Mouse (Mus musculus): Measurements from ENCODE around the gene Tmem192. TPM values are rescaled to one million over a fixed set of nuclear protein-coding genes. Genes with fewer than 3 reads are reported as not detected.

Tmem192 gene
- polyA plus RNA-seq, 1 experiment from 2014 or later = 19.3 TPM

GRCm38 (mm10) chr8:64923329-64923728 lies 23.7 kb upstream of the Tmem192 start:
- no peak overlapping the region for H3K9ac ChIP-seq (ENCODE audit: low read depth, low read length)
- H3K4me1 ChIP-seq (replicated peaks; ENCODE audit: control insufficient read depth, insufficient read depth, low read length) = no peaks in the 10 kb centered on the region; the same call in 1 of the 2 replicates
- no peaks in the 10 kb centered on the region for H3K9me3 ChIP-seq (ENCODE audit: control insufficient read depth, low read length)
- ATAC-seq (ENCODE audit: low FRiP score) (no peak), DNase-seq (ENCODE audit: low spot score) (no peak)
- H3K4me2 ChIP-seq (replicated peaks; ENCODE audit: low read depth, low read length) = no peak overlapping the region
- WGBS = 78% methylated on average over 3 of the region's 3 CpGs
- no peak overlapping the region for H3K4me3 ChIP-seq (ENCODE audit: low read depth, low read length)
- no peaks in the 10 kb centered on the region for H3K27me3 ChIP-seq (ENCODE audit: control insufficient read depth, insufficient read depth, low read length)
- H3K36me3 ChIP-seq (ENCODE audit: control insufficient read depth, insufficient read depth, low read length) = no peaks in the 10 kb centered on the region
- no peak overlapping the region for H3K27ac ChIP-seq (ENCODE audit: low read depth, low read length)

- ATAC-seq (ENCODE audit: low FRiP score) (no peak), DNase-seq (ENCODE audit: low spot score) (no peak)
- H3K9ac ChIP-seq (ENCODE audit: low read depth, low read length) = no peak overlapping the region
- no peak overlapping the region for H3K27ac ChIP-seq (ENCODE audit: low read depth, low read length)
- no peaks in the 10 kb centered on the region for H3K9me3 ChIP-seq (ENCODE audit: control insufficient read depth, low read length)
- WGBS = 85% methylated on average over 4 of the region's 4 CpGs
- no peaks in the 10 kb centered on the region; the same call in 1 of the 2 replicates for H3K4me1 ChIP-seq (replicated peaks; ENCODE audit: control insufficient read depth, insufficient read depth, low read length)
- H3K4me2 ChIP-seq (replicated peaks; ENCODE audit: low read depth, low read length) = no peak overlapping the region
- H3K36me3 ChIP-seq (ENCODE audit: control insufficient read depth, insufficient read depth, low read length) = no peaks in the 10 kb centered on the region
- H3K4me3 ChIP-seq (ENCODE audit: low read depth, low read length) = no peak overlapping the region
- H3K27me3 ChIP-seq (ENCODE audit: control insufficient read depth, insufficient read depth, low read length) = no peaks in the 10 kb centered on the region
Observed at GRCm38 (mm10) chr8:64925762-64926161, 21.2 kb upstream of the Tmem192 start.

- no peak overlapping the region for H3K9ac ChIP-seq (ENCODE audit: low read depth, low read length)
- H3K4me3 ChIP-seq (ENCODE audit: low read depth, low read length) = no peak overlapping the region
- no peak overlapping the region for H3K4me2 ChIP-seq (replicated peaks; ENCODE audit: low read depth, low read length)
- WGBS = 76% methylated on average over 3 of the region's 3 CpGs
- H3K36me3 ChIP-seq (ENCODE audit: control insufficient read depth, insufficient read depth, low read length) = no peaks in the 10 kb centered on the region
- no peaks in the 10 kb centered on the region for H3K27me3 ChIP-seq (ENCODE audit: control insufficient read depth, insufficient read depth, low read length)
- no peak overlapping the region for H3K27ac ChIP-seq (ENCODE audit: low read depth, low read length)
- no peak for DNase-seq (ENCODE audit: low spot score)
- H3K4me1 ChIP-seq (replicated peaks; ENCODE audit: control insufficient read depth, insufficient read depth, low read length) = no peaks in the 10 kb centered on the region; the same call in 1 of the 2 replicates
- no peaks in the 10 kb centered on the region for H3K9me3 ChIP-seq (ENCODE audit: control insufficient read depth, low read length)
- ATAC-seq (ENCODE audit: low FRiP score) = no peak
Observed at GRCm38 (mm10) chr8:64926355-64926754, 20.6 kb upstream of the Tmem192 start.

GRCm38 (mm10) chr8:64928938-64929337 lies 18.0 kb upstream of the Tmem192 start:
- Histone ChIP-seq H3K4me1 (replicated peaks; ENCODE audit: control insufficient read depth, insufficient read depth, low read length) (no peaks in the 10 kb centered on the region; the same call in 1 of the 2 replicates), H3K4me3 (ENCODE audit: low read depth, low read length) (no peak overlapping the region), H3K9me3 (ENCODE audit: control insufficient read depth, low read length) (no peaks in the 10 kb centered on the region), H3K27me3 (ENCODE audit: control insufficient read depth, insufficient read depth, low read length) (no peaks in the 10 kb centered on the region), H3K27ac (ENCODE audit: low read depth, low read length) (no peak overlapping the region), H3K4me2 (replicated peaks; ENCODE audit: low read depth, low read length) (no peak overlapping the region), H3K9ac (ENCODE audit: low read depth, low read length) (no peak overlapping the region), H3K36me3 (ENCODE audit: control insufficient read depth, insufficient read depth, low read length) (no peaks in the 10 kb centered on the region)
- 76% methylated on average over 6 of the region's 6 CpGs for WGBS
- ATAC-seq (ENCODE audit: low FRiP score) (no peak), DNase-seq (ENCODE audit: low spot score) (no peak)

- H3K4me1 ChIP-seq (replicated peaks; ENCODE audit: control insufficient read depth, insufficient read depth, low read length) = no peaks in the 10 kb centered on the region
- 78% methylated on average over 3 of the region's 3 CpGs for WGBS
- ATAC-seq (ENCODE audit: low FRiP score) = no peak
- H3K4me2 ChIP-seq (replicated peaks; ENCODE audit: low read depth, low read length) = no peak overlapping the region
- no peak overlapping the region for H3K27ac ChIP-seq (ENCODE audit: low read depth, low read length)
- no peak overlapping the region for H3K9ac ChIP-seq (ENCODE audit: low read depth, low read length)
- DNase-seq (ENCODE audit: low spot score) = no peak
- H3K9me3 ChIP-seq (ENCODE audit: control insufficient read depth, low read length) = no peaks in the 10 kb centered on the region
- H3K4me3 ChIP-seq (ENCODE audit: low read depth, low read length) = no peak overlapping the region
- no peaks in the 10 kb centered on the region for H3K36me3 ChIP-seq (ENCODE audit: control insufficient read depth, insufficient read depth, low read length)
- H3K27me3 ChIP-seq (ENCODE audit: control insufficient read depth, insufficient read depth, low read length) = no peaks in the 10 kb centered on the region
Observed at GRCm38 (mm10) chr8:64934997-64935396, 12.0 kb upstream of the Tmem192 start.

- Histone ChIP-seq H3K9me3 (ENCODE audit: control insufficient read depth, low read length) (no peaks in the 10 kb centered on the region), H3K9ac (ENCODE audit: low read depth, low read length) (no peak overlapping the region), H3K27me3 (ENCODE audit: control insufficient read depth, insufficient read depth, low read length) (0 out of 2 replicates have a peak, but pooled peaks cover 2% of the 10 kb centered on the region), H3K27ac (ENCODE audit: low read depth, low read length) (no peak overlapping the region), H3K4me1 (replicated peaks; ENCODE audit: control insufficient read depth, insufficient read depth, low read length) (no peaks in the 10 kb centered on the region), H3K4me3 (ENCODE audit: low read depth, low read length) (no peak overlapping the region), H3K36me3 (ENCODE audit: control insufficient read depth, insufficient read depth, low read length) (no peaks in the 10 kb centered on the region), H3K4me2 (replicated peaks; ENCODE audit: low read depth, low read length) (no peak overlapping the region)
- WGBS = 74% methylated on average over 8 of the region's 8 CpGs
- DNase-seq (ENCODE audit: low spot score) = no peak
- ATAC-seq (ENCODE audit: low FRiP score) = no peak
Observed at GRCm38 (mm10) chr8:64941019-64941418, 6.0 kb upstream of the Tmem192 start.

- H3K27me3 ChIP-seq (ENCODE audit: control insufficient read depth, insufficient read depth, low read length) = 0 out of 2 replicates have a peak, but pooled peaks cover 2% of the 10 kb centered on the region
- H3K36me3 ChIP-seq (ENCODE audit: control insufficient read depth, insufficient read depth, low read length) = no peaks in the 10 kb centered on the region
- peak; percentile 45 for ATAC-seq (ENCODE audit: low FRiP score)
- DNase-seq (ENCODE audit: low spot score) = peak; percentile 89
- H3K4me2 ChIP-seq (replicated peaks; ENCODE audit: low read depth, low read length) = no peak overlapping the region
- no peaks in the 10 kb centered on the region for H3K9me3 ChIP-seq (ENCODE audit: control insufficient read depth, low read length)
- H3K4me3 ChIP-seq (ENCODE audit: low read depth, low read length) = no peak overlapping the region
- no peaks in the 10 kb centered on the region for H3K4me1 ChIP-seq (replicated peaks; ENCODE audit: control insufficient read depth, insufficient read depth, low read length)
- 14% methylated on average over 9 of the region's 9 CpGs for WGBS
- no peak overlapping the region for H3K27ac ChIP-seq (ENCODE audit: low read depth, low read length)
- no peak overlapping the region for H3K9ac ChIP-seq (ENCODE audit: low read depth, low read length)
Observed at GRCm38 (mm10) chr8:64941495-64941894, 5.5 kb upstream of the Tmem192 start.

- H3K27me3 ChIP-seq (ENCODE audit: control insufficient read depth, insufficient read depth, low read length) = 0 out of 2 replicates have a peak, but pooled peaks cover 2% of the 10 kb centered on the region
- H3K27ac ChIP-seq (ENCODE audit: low read depth, low read length) = no peak overlapping the region
- DNase-seq (ENCODE audit: low spot score) (no peak), ATAC-seq (ENCODE audit: low FRiP score) (no peak)
- no peak overlapping the region for H3K4me3 ChIP-seq (ENCODE audit: low read depth, low read length)
- no peaks in the 10 kb centered on the region for H3K4me1 ChIP-seq (replicated peaks; ENCODE audit: control insufficient read depth, insufficient read depth, low read length)
- no peak overlapping the region for H3K9ac ChIP-seq (ENCODE audit: low read depth, low read length)
- H3K4me2 ChIP-seq (replicated peaks; ENCODE audit: low read depth, low read length) = no peak overlapping the region
- WGBS = 30% methylated on average over 5 of the region's 5 CpGs
- no peaks in the 10 kb centered on the region for H3K36me3 ChIP-seq (ENCODE audit: control insufficient read depth, insufficient read depth, low read length)
- no peaks in the 10 kb centered on the region for H3K9me3 ChIP-seq (ENCODE audit: control insufficient read depth, low read length)
Observed at GRCm38 (mm10) chr8:64942946-64943345, 4.0 kb upstream of the Tmem192 start.

GRCm38 (mm10) chr8:64944831-64945230 lies 2.2 kb upstream of the Tmem192 start:
- Histone ChIP-seq H3K9me3 (ENCODE audit: control insufficient read depth, low read length) (no peaks in the 10 kb centered on the region), H3K4me3 (ENCODE audit: low read depth, low read length) (no peak overlapping the region), H3K36me3 (ENCODE audit: control insufficient read depth, insufficient read depth, low read length) (no peaks in the 10 kb centered on the region), H3K27ac (ENCODE audit: low read depth, low read length) (no peak overlapping the region), H3K4me2 (replicated peaks; ENCODE audit: low read depth, low read length) (no peak overlapping the region), H3K4me1 (replicated peaks; ENCODE audit: control insufficient read depth, insufficient read depth, low read length) (no peaks in the 10 kb centered on the region), H3K27me3 (ENCODE audit: control insufficient read depth, insufficient read depth, low read length) (0 out of 2 replicates have a peak, but pooled peaks cover 2% of the 10 kb centered on the region), H3K9ac (ENCODE audit: low read depth, low read length) (no peak overlapping the region)
- ATAC-seq (ENCODE audit: low FRiP score) = no peak
- DNase-seq (ENCODE audit: low spot score) = no peak
- WGBS = 32% methylated on average over 5 of the region's 5 CpGs
